Mouse (Mus musculus) midbrain, embryonic 14.5 days (tissue): Measurements from ENCODE around the gene Fcrla. TPM values are rescaled to one million over a fixed set of nuclear protein-coding genes. Genes with fewer than 3 reads are reported as not detected.

Experiments used
- ATAC-seq: fragments of 200-750 bp; cut with Nextera tagmentation; 2 replicates; pipeline ENCODE4 v1.8.0; 2017; ENCODE audit warnings: moderate number of reproducible peaks, moderate library complexity; ENCODE audit not compliant: low FRiP score, low TSS enrichment
- DNase-seq: peaks from one replicate; pipeline ENCODE4 v3.0.0-alpha.2; 2015
- H3K27ac ChIP-seq: fragments of 300-500 bp; sonication (generic); replicated peaks from 2 replicates; pipeline ENCODE4 v1.5.1; 2014; ENCODE audit warnings: mild to moderate bottlenecking, low read depth, low read length, moderate library complexity
- H3K27me3 ChIP-seq: fragments of 300-500 bp; sonication (generic); 2 replicates; pipeline ENCODE4 v1.6.1; 2014; ENCODE audit warnings: low read length, control low read depth, mixed read lengths; ENCODE audit not compliant: control insufficient read depth, insufficient read depth
- H3K36me3 ChIP-seq: fragments of 300-500 bp; sonication (generic); 2 replicates; pipeline ENCODE4 v1.6.1; 2014; ENCODE audit warnings: low read length, control low read depth; ENCODE audit not compliant: control insufficient read depth, insufficient read depth
- H3K4me1 ChIP-seq: fragments of 300-500 bp; sonication (generic); 2 replicates; pipeline ENCODE4 v1.6.1; 2014; ENCODE audit warnings: mild to moderate bottlenecking, antibody characterized with exemption, low read length, control low read depth; ENCODE audit not compliant: control insufficient read depth, insufficient read depth
- H3K4me2 ChIP-seq: fragments of 300-500 bp; sonication (generic); 2 replicates; pipeline ENCODE4 v1.6.1; 2014; ENCODE audit warnings: mild to moderate bottlenecking, low read length, moderate library complexity
- H3K4me3 ChIP-seq: fragments of 300-500 bp; sonication (generic); replicated peaks from 2 replicates; pipeline ENCODE4 v1.5.1; 2014; ENCODE audit warnings: low read depth, low read length
- H3K9ac ChIP-seq: fragments of 300-500 bp; sonication (generic); replicated peaks from 2 replicates; pipeline ENCODE4 v1.6.1; 2014; ENCODE audit warnings: mild to moderate bottlenecking, low read length, moderate library complexity
- H3K9me3 ChIP-seq: fragments of 300-500 bp; sonication (generic); 2 replicates; pipeline ENCODE4 v1.6.1; 2016; ENCODE audit warnings: low read length, control low read depth, mixed read lengths; ENCODE audit not compliant: control insufficient read depth
- whole genome bisulfite sequencing: fragments of 180-500 bp; shearing (Covaris S2); extraction: QIAGEN DNeasy Blood & Tissue Kit; methylation state at CpG from one replicate; pipeline ENCODE4 v1.1.7; 2014; 5-methylcytosine and 5-hydroxymethylcytosine counted together
- polyA plus RNA-seq: library from polyadenylated mRNA; unstranded; fragments of >200 nt; fragmentation: Nextera tagmentation; extraction: Ambion mirVana; gene quantifications from 2 replicates; pipeline ENCODE4 v1.2.1, GENCODE M21; 2014

Gene Fcrla
- polyA plus RNA-seq, 1 experiment from 2014 or later, result not detected

DNA sequence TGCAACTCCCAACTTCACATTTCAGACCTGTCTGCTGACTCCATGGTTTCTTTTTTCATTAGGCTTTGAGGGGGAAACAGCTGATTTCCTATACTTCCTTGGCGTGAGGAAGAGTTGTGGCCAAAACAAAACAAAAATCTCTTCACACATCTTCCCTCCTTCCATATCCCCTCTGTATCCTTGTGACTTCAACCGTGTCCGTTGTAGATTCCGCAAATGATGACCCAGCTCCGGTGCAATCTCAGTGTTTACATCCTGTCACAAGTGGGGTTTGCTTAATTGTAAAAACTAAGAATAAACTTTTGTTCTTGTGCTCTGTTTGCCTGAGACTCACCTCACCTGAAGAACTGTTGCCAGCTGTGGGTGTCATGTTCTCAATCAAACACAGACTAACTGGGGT is 23.9 kb downstream of the Fcrla start:
- peaks cover 23% of the 10 kb centered on the region for H3K27me3 ChIP-seq
- H3K4me3 ChIP-seq, result no peak overlapping the region
- H3K4me2 ChIP-seq, result no peak overlapping the region
- no peaks in the 10 kb centered on the region for H3K9me3 ChIP-seq
- 80% methylated on average over 5 of the region's 5 CpGs for WGBS
- peaks cover 2% of the 10 kb centered on the region; the same call in 1 of the 2 replicates for H3K4me1 ChIP-seq
- H3K27ac ChIP-seq, result no peak overlapping the region
- DNase-seq (no peak), ATAC-seq (no peak)
- no peaks in the 10 kb centered on the region for H3K36me3 ChIP-seq
- no peak overlapping the region for H3K9ac ChIP-seq

DNA sequence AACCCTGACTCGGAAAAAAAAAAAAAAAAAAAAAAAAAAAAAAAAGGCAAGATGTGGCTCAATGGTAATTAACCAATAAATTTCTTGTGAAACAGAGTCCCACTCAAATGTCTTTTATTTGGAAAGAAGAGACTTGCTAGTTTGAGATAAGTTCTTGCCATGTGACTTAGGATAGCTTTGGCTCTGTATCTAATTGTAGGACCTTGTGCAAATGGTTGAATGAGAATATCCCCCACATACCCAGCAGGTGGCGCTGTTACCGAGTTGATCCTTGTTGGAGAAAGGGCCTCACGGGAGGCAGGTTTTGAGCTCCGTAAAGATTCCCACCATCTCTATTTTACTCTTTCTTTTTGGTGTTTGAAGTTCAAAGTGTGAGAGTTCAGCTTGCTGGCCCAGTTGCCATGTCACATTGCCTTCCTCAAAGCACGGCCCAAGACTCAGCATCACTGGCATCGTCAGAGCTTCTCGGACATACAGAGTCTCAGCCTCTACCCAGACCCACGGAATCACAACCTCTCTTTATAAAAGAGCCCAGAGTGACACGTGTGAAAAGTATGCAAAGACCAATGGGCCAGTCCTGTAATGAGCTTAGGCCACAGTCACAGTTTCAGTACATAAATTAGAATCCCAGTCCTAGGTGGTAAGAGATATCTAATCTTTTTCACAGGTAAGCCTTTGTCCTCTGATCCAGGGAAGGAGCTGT is 25.7 kb downstream of the Fcrla start:
- Histone ChIP-seq H3K4me1 (no peaks in the 10 kb centered on the region), H3K9ac (no peak overlapping the region), H3K4me3 (peak overlapping the region; percentile 17; the same call in 1 of the 2 replicates), H3K4me2 (peak overlapping the region; percentile 32; the same call in 1 of the 2 replicates), H3K9me3 (no peaks in the 10 kb centered on the region), H3K27ac (no peak overlapping the region), H3K27me3 (peaks cover 6% of the 10 kb centered on the region; the same call in 1 of the 2 replicates), H3K36me3 (no peaks in the 10 kb centered on the region)
- peak; percentile 34; the same call in 1 of the 2 replicates for ATAC-seq
- WGBS, result 29% methylated on average over 10 of the region's 10 CpGs
- DNase-seq, result peak; percentile 91

DNA sequence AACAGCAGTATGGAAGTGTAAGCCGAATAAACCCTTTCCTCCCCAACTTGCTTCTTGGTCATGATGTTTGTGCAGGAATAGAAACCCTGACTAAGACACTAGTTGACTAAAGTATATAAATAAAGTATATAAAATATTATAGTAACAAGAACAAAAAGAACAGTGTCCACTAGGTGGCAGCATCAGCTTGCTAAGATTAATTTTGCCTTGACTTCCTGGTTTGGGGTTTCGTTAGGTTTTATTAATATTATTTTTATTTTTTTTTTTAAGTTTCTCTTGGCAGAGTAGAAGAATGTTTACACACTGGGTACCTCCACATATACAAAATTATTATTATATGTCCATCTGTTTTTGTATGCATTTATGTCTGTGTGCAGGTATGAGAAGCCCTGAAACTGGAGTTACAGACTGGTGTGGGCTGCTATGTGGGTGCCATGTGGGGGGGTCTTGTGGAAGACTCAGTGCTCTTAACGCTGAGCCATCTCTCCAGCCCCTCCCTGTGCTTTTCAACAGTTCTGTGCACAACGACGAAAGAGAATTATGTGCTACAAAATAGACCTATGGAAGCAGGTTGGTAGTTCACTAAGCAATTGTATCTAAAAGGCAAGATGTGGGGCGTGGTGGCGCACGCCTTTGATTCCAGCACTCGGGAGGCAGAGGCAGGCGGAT is 26.4 kb downstream of the Fcrla start:
- Histone ChIP-seq H3K4me1 (no peaks in the 10 kb centered on the region), H3K27me3 (peaks cover 1% of the 10 kb centered on the region; the same call in 1 of the 2 replicates), H3K4me3 (no peak overlapping the region), H3K4me2 (no peak overlapping the region), H3K9me3 (no peaks in the 10 kb centered on the region), H3K9ac (no peak overlapping the region), H3K36me3 (no peaks in the 10 kb centered on the region), H3K27ac (no peak overlapping the region)
- no peak; the same call in 1 of the 2 replicates for ATAC-seq
- 37% methylated on average over 10 of the region's 10 CpGs for WGBS
- peak; percentile 88 for DNase-seq

DNA sequence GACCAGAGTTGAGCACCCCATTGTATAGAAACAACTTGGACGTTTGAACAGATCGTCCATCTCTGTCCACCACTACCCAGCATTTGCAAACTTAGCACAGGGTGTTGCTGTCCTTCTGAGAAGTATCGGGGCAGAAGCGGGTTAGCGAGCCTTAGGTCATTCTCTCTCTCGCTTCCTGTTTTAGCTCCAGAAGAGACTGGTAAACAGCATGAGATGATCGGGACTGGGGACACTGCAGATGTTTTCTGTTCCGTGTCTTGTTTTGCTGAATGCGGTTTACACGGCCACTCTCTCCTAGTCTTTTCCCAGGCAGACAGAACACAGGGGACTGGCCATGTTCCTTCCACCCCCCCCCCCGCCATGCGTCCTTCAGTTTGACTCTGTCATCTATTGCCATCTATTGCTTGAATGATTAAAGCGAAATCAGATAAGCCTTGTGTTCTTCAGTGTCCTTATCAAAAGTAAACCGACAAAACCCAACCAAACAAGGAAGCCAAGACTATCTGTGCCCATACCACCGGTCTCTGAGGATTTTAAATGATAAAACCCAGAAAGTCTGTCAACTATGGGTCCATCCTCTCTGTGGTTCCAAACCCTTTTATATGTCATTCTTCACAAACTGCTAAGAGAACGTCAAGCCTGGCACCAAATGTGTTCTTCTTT is 28.8 kb downstream of the Fcrla start:
- WGBS, result 82% methylated on average over 16 of the region's 16 CpGs
- H3K4me1 ChIP-seq, result no peaks in the 10 kb centered on the region
- H3K36me3 ChIP-seq, result no peaks in the 10 kb centered on the region
- no peaks in the 10 kb centered on the region for H3K9me3 ChIP-seq
- no peak overlapping the region for H3K4me2 ChIP-seq
- no peak overlapping the region for H3K9ac ChIP-seq
- no peak overlapping the region for H3K4me3 ChIP-seq
- ATAC-seq (no peak), DNase-seq (no peak)
- no peaks in the 10 kb centered on the region for H3K27me3 ChIP-seq
- H3K27ac ChIP-seq, result no peak overlapping the region

DNA sequence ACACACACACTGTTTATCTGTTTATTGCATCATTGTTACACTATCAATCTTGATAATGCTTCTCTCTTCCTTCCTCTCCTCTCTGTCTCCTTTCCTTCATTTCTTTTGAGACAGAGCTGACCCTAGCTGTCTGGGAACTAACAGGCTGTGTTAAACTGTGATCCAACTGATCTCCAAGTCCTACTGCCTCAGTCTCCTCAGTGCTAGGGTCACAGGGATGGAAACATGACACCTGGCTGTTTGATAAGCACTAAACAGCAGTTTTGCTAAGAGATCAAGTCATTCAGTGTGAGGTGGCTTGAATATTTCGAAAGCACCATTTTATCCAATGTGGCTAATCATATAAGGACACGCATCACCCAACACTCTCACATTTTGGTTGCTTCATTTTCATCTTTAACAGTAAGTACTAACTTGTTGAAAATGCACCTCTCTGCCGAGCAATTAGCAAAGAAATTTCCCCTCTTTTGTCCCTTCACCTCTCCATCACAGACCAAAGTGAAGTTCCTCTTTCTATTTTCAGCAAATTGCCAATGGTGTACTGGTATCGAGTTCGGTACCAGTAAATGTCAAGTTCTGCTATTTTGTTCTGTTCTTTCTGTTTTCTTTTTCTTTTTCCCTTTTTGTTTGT is 30.6 kb downstream of the Fcrla start:
- DNase-seq, result no peak
- Histone ChIP-seq H3K36me3 (no peaks in the 10 kb centered on the region), H3K9ac (no peak overlapping the region), H3K4me3 (no peak overlapping the region), H3K27ac (no peak overlapping the region), H3K9me3 (no peaks in the 10 kb centered on the region), H3K27me3 (no peaks in the 10 kb centered on the region), H3K4me2 (no peak overlapping the region), H3K4me1 (no peaks in the 10 kb centered on the region)
- 89% methylated on average over 5 of the region's 5 CpGs for WGBS
- ATAC-seq, result no peak

DNA sequence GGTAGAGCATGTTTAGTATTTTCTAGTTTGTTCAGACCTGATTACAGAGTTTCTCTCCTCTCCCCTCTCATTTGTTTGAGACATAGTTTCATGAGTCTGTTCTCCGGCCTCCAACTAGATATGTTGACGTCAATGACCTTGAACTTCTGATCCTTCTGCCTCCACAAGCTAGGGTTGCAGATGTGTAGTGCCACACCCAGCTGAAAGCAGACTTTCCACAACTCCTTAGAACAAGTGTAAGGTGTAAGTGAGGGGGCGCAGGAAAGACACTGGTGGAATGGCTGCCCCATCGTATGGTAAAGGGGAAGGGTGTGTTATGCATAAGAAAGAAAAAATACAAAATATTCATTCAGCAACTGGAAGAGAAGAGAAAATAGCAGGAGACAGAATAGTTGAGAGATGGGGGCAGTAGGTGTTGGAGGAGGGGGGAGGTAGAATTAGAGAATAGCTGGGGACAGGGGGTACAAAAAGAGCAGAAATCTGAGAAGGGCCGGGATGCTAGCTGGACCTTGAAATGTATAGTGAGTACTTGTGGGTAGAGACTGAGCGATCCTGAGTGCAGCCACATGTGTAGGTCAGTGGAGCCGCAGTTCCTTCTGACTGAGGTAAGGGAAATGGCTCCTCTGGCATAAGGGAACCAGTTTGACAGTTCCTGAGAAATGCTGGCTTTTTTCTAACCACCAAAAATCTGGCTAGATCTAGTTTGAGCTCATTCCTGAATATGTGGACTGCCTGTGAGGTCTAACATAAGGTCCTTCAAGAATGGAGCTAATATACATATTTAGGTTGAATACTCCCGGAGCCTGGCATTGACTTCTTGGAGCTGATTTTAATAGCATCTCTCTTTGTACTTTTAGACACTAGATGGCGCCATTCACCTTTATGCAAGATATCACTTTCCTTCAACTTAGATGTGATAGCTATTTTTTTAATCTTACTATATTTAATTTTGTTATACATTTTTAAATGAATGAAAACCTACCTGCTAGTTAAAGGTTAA is 32.5 kb downstream of the Fcrla start:
- Histone ChIP-seq H3K27ac (no peak overlapping the region), H3K9ac (no peak overlapping the region), H3K36me3 (no peaks in the 10 kb centered on the region), H3K27me3 (no peaks in the 10 kb centered on the region), H3K9me3 (no peaks in the 10 kb centered on the region), H3K4me3 (no peak overlapping the region), H3K4me2 (no peak overlapping the region), H3K4me1 (no peaks in the 10 kb centered on the region)
- WGBS, result 66% methylated on average over 9 of the region's 9 CpGs
- ATAC-seq, result no peak
- peak; percentile 85 for DNase-seq

DNA sequence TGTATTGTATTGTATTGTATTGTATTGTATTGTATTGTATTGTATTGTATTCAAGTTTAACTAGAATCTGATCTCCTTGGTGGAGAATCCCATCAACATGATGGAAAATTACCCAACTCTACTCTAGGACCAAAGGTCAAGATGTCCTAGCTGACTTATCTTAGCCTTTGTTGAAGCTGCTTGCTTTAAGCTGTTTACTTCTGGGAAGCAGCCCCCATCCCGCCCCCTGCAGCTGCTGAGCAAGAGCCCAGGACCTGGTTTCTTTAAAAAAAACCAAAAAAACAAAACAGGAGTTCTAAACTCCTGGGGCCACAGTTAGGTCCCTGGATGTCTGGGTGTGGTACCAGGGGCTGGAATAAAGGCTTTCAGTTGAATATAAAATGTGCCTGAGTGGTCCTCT is 35.1 kb downstream of the Fcrla start:
- WGBS, result 44% methylated on average over 1 of the region's 1 CpGs
- no peaks in the 10 kb centered on the region for H3K36me3 ChIP-seq

DNA sequence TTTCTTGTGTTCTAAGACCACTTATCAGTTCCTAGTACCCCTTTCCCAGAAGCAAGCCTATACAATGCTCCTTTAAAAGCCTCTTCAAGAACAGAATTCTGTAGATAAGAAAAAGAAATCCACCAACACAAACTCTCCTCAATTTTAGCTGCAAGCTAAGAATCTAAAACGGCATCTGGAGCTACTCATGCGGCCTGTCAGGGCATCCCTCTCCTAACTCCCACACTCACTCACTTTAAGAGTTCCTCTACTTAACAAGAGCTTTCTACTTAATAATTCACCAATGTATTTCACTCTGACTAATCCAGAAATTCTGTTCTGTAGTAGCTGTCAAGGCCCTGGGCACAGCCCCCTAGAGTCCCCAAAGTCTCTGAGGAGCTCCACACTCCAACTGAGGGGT is 35.7 kb downstream of the Fcrla start:
- no peak for ATAC-seq
- WGBS, result 77% methylated on average over 2 of the region's 2 CpGs

More for the DNA sequence above, 35.1 kb downstream of the Fcrla start:
- DNase-seq (no peak), ATAC-seq (no peak)
- no peak overlapping the region for H3K9ac ChIP-seq
- H3K27ac ChIP-seq, result no peak overlapping the region
- no peaks in the 10 kb centered on the region for H3K4me1 ChIP-seq
- no peak overlapping the region for H3K4me3 ChIP-seq
- no peak overlapping the region for H3K4me2 ChIP-seq
- no peaks in the 10 kb centered on the region for H3K9me3 ChIP-seq
- H3K27me3 ChIP-seq, result no peaks in the 10 kb centered on the region

More for the DNA sequence above, 35.7 kb downstream of the Fcrla start:
- no peaks in the 10 kb centered on the region for H3K27me3 ChIP-seq
- H3K36me3 ChIP-seq, result no peaks in the 10 kb centered on the region
- no peak overlapping the region for H3K27ac ChIP-seq
- H3K4me2 ChIP-seq, result no peak overlapping the region
- DNase-seq, result no peak
- H3K9ac ChIP-seq, result no peak overlapping the region
- H3K4me1 ChIP-seq, result no peaks in the 10 kb centered on the region
- H3K4me3 ChIP-seq, result no peak overlapping the region
- no peaks in the 10 kb centered on the region for H3K9me3 ChIP-seq
